Mouse (Mus musculus) liver, embryonic 14 days (tissue): ENCODE data around the gene Cops3. TPM values are rescaled to one million over a fixed set of nuclear protein-coding genes. Genes with fewer than 3 reads are reported as not detected.

Experiments used
- polyA plus RNA-seq: library from polyadenylated mRNA; depleted of rRNA; stranded (reverse); fragments of >200 nt; gene quantifications from 2 replicates; pipeline ENCODE4 v1.2.3, GENCODE M21; 2012; rRNA removed

The Cops3 gene
- 35.8 and 40.6 TPM in 2 replicates for polyA plus RNA-seq

GRCm38 (mm10) chr11:59839459-59840126, at the start of gene Cops3:
TSS of gene Cops3 (minus strand) at chr11:59839838.

DNA sequence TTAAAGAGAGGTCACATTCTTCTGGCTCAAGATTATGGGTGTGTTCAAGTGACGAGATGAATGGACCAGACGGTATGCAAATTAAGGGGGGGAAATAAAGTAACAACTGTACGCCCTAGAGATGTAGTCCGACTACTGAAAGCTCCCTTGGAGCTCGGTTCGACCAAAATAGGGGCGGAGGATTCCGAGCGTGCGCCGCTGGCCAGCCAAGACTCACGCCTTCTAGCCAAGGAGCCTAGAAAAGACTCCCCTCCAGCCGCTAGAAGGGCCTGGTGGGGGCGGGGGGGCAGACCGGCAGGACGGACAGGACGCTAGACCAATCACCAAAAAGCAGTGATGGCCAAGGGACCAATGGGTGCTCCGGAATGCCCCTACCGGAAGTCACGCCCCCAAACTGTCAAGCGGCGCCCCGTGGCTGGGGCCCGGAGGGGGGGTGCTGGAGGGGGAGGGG, 605 bp downstream of the Cops3 start, which contains the start of gene Nt5m:
Gene Nt5m (plus strand): TSS at position 440 of the 451 bp plus-strand sequence.

DNA sequence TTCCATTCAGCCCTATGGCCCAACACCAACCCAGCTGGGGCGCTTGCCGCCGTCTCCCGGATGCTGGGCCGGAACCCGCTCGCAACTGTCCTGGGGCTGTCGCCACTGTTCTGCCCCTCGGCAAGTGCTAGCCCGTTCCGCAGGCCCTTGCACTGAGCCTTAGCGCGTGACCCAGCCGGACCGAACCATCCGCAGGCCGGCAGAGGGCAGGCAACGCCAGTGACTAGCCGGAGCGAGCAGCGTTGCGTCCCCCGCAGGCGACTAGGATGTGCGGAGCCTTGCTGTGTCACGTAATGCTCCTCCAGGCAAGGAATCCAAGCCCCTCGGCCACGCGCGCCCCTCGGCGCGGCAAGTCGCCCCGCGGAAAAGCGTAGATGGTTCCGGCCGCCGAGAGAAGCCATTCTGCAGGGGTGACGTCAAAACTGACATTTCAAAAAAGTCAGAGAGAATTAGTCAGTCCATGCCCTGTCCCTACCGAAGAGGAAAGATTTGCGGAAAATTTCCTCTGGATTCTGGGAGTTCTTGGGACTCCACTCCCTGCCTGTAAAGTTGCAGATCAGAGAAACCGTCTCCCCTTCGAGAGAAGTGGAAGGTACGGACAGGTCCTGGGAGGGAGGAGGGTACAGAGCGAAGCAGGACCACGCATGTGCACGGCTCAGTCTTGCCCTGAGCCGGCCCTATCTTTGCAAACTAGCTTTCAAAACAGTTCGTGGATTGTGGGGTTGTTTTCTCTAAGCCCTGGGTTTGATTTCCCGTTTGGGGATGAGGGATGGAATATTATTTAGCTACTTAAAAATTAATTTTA, 29.8 kb downstream of the Cops3 start, which contains the start of gene Flcn:
Gene Flcn (minus strand): TSS at position 347 of the 805 bp plus-strand sequence.

DNA sequence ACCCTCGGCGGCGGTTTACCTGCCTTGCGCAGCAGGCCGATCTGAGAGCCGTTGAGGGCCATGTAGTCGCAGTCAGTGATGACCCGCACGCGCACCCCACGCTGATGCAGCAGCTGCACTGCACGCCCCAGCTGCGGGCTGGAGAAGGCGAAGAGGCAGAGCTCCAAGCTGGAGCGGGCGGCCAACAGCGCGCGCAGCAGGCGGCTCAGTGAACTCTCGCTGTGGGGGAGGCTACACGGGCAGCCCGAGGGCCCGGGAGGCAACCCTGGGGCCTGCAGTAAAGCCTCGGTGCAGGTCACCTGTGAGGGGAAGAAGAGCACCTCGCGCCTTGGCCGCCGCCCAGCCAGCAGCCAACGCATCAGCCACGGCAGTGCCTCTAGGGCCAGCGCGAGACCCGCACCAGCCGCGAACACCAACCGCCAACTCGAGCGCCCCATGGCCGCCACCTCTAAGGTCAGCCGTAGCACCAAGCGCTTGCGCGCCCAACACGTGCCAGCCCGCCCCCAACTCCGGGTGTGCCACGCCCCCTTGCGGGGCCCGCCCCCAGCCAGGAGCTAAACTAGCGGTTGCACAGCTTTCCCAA, 52.3 kb downstream of the Cops3 start, which contains the start of gene Pld6:
Gene Pld6 (minus strand): TSS at position 447 of the 583 bp plus-strand sequence.

Other genes starting within 250 kb of the Cops3 start
- not detected in 2 replicates for gene Olfr223, start 246.5 kb downstream of the Cops3 start, polyA plus RNA-seq
- gene Mprip, start 178.5 kb downstream of the Cops3 start, polyA plus RNA-seq: 14.7 and 16.7 TPM in 2 replicates
- gene Pld6, start 52.2 kb downstream of the Cops3 start, polyA plus RNA-seq: 1.6 and 1.9 TPM in 2 replicates
- gene Flcn, start 29.8 kb downstream of the Cops3 start, polyA plus RNA-seq: 9.3 and 11.1 TPM in 2 replicates
- 7.9 and 8.8 TPM in 2 replicates for gene Nt5m, start 391 bp downstream of the Cops3 start, polyA plus RNA-seq
- 10.6 and 11.8 TPM in 2 replicates for gene Med9, start 108.4 kb upstream of the Cops3 start, polyA plus RNA-seq
- 0.36 and 0.47 TPM in 2 replicates for gene Rasd1, start 125.1 kb upstream of the Cops3 start, polyA plus RNA-seq
- 4.4 and 4.7 TPM in 2 replicates for gene Pemt, start 206.7 kb upstream of the Cops3 start, polyA plus RNA-seq